Mouse (Mus musculus): ENCODE data around the gene Wars2. TPM values are rescaled to one million over a fixed set of nuclear protein-coding genes. Genes with fewer than 3 reads are reported as not detected.
A peak's percentile ranks its signal among the peaks of the same experiment; 100 is the strongest.

The Wars2 gene
- polyA plus RNA-seq, 1 experiment from 2014 or later, result 7.9 TPM

DNA sequence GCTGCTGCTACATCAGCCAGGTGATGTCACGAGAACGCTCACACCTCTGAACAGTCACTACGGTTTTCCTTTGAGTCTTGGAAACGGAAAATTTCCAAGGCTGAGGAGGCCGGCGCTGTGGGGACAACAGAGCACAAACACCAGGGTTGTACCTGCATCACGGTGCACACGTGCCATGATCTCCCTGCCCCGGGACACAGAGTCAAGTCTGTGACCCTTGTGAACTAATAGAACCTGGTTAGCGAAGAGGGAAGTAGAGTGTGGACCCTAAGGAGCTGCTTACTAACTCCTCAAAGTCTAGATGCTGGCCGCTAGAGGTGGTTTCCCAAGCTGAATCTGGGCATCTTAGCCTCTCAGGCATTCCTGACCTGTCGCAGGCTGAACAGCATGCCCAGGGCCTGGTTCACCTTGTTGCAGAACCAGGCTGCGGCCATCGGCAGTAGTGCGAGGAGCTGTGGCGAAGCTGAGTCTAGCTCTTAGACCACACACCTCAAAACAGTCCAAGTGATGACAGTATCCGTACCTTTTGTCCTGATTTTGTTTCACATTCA, 93.5 kb downstream of the Wars2 start:
- ATAC-seq, result 0 out of 2 replicates have a peak, but pooled peaks have one; percentile 21
- WGBS, result 8% methylated on average over 17 of the region's 17 CpGs
- no peak overlapping the region for H3K27ac ChIP-seq (ENCODE audit: low read length)
- H3K4me1 ChIP-seq (ENCODE audit: control insufficient read depth, insufficient read depth, low read length), result peaks cover 8% of the 10 kb centered on the region; the same call in 1 of the 2 replicates
- H3K4me2 ChIP-seq (ENCODE audit: low read depth, low read length), result peak overlapping the region; percentile 45
- H3K36me3 ChIP-seq (ENCODE audit: control insufficient read depth, insufficient read depth, low read length), result no peaks in the 10 kb centered on the region
- H3K27me3 ChIP-seq (replicated peaks; ENCODE audit: control insufficient read depth, insufficient read depth, low read length), result peaks cover 46% of the 10 kb centered on the region
- peak overlapping the region; percentile 8 for H3K4me3 ChIP-seq (ENCODE audit: low read length)
- no peaks in the 10 kb centered on the region for H3K9me3 ChIP-seq (ENCODE audit: control insufficient read depth, low read length)
- no peak overlapping the region for H3K9ac ChIP-seq (ENCODE audit: low read depth, low read length)

DNA sequence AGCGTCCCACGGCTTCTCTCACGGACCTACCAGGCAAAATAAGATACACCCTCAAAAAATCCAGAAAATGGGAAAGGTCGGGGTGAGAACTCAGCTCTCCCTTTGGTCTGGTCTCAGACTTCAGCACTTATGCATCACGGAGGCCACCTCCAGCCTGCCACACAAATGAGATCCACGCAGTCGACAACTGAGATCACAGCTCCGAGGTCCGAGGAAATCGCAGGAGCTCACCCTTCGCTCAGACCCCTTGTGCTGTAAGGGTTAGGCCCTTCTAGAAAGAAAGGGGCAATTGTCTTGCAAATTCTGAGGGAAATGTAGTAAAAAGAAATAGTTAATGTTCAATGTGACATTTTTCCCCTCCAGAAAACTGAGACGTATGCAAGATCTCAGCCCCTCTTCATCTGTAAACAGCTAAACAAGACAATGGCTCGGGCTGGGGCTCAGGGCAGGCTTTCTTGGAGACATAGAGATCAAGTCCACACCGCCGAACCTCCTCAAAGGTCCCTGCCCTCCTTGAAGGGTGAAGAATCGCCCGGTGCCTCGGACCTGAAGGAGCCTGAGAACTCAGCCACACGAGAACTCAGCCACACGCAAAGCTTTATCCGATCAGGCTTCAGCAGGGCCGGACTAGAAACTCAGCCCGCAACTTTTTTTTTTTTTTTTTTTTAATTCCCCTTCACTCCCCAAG, 94.4 kb downstream of the Wars2 start:
- peaks cover 8% of the 10 kb centered on the region; the same call in 1 of the 2 replicates for H3K4me1 ChIP-seq (ENCODE audit: control insufficient read depth, insufficient read depth, low read length)
- ATAC-seq, result no peak
- H3K36me3 ChIP-seq (ENCODE audit: control insufficient read depth, insufficient read depth, low read length), result no peaks in the 10 kb centered on the region
- no peak overlapping the region for H3K4me2 ChIP-seq (ENCODE audit: low read depth, low read length)
- H3K27me3 ChIP-seq (replicated peaks; ENCODE audit: control insufficient read depth, insufficient read depth, low read length), result peaks cover 55% of the 10 kb centered on the region
- no peaks in the 10 kb centered on the region for H3K9me3 ChIP-seq (ENCODE audit: control insufficient read depth, low read length)
- no peak overlapping the region for H3K27ac ChIP-seq (ENCODE audit: low read length)
- 2% methylated on average over 23 of the region's 23 CpGs for WGBS
- no peak overlapping the region for H3K9ac ChIP-seq (ENCODE audit: low read depth, low read length)
- no peak overlapping the region for H3K4me3 ChIP-seq (ENCODE audit: low read length)

DNA sequence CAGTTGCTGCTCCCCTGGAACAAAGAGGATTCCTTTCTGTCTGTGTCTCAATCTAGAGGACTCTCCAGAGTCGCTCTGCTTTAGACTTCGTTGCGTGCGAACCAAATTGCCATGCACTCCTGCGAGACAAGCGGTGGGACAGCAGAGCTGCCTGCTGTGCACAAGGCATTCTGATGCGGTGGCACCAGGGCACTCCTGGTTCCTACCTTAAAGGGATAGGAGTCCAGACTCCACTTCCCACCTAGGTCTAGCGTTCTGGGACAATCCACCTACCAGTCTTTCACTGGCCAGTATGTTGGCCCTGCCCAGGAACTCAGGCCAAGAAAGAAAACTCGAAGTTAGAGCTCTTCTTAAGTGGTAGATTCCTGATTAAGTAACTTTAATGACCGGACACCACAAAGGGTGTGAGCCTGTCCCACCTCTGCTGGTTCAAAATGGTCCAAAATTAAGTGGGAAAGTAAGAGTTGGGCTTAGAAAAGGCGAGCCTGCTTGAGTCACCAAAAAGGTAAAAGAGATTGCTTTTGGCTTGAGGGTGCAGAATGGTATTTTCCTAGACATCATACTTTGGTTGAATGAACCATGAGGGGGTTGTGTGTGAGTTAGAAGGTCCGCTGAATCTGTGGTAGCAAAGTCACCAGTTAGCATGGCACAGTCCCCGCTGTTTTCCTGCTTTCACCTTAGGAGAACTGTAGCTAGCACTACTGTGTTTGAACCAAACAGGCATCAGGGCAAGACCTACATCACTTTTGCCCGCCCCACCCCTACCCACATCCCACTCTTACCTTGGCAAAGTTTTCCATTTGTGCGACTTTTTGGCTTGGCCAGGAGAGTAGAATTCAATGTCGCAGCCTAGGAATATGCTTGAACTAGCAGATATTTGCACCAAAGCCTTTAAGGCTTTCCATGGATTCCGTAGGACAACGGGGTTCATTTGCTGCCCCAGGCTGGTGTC, 95.2 kb downstream of the Wars2 start:
- WGBS, result 5% methylated on average over 18 of the region's 18 CpGs
- Histone ChIP-seq H3K4me3 (ENCODE audit: low read length) (no peak overlapping the region), H3K36me3 (ENCODE audit: control insufficient read depth, insufficient read depth, low read length) (no peaks in the 10 kb centered on the region), H3K27ac (ENCODE audit: low read length) (no peak overlapping the region), H3K4me2 (ENCODE audit: low read depth, low read length) (no peak overlapping the region), H3K27me3 (replicated peaks; ENCODE audit: control insufficient read depth, insufficient read depth, low read length) (peaks cover 57% of the 10 kb centered on the region), H3K9me3 (ENCODE audit: control insufficient read depth, low read length) (no peaks in the 10 kb centered on the region), H3K4me1 (ENCODE audit: control insufficient read depth, insufficient read depth, low read length) (peaks cover 8% of the 10 kb centered on the region; the same call in 1 of the 2 replicates), H3K9ac (ENCODE audit: low read depth, low read length) (no peak overlapping the region)
- ATAC-seq, result no peak

DNA sequence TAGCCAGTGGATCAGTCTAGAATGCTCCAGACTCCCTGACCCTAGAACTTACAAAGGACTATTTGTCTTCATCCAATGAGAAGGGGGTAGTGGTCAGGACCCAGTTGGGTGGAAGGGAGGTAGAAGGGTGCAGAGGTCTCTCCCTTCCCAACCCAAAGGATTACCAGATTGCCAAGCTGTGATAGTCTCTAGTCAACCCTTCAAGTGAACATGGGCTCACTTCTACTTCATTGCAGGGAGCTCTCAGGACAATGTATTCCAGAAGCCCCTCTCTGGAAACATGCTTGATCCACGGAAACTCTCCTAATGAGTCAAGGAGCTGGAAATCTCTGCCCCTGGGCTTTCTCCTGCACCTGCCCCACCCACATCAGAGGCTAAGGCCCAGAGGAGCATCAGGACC, 97.8 kb downstream of the Wars2 start:
- Histone ChIP-seq H3K27me3 (replicated peaks; ENCODE audit: control insufficient read depth, insufficient read depth, low read length) (peaks cover 76% of the 10 kb centered on the region), H3K4me1 (ENCODE audit: control insufficient read depth, insufficient read depth, low read length) (peaks cover 4% of the 10 kb centered on the region; the same call in 1 of the 2 replicates), H3K9ac (ENCODE audit: low read depth, low read length) (no peak overlapping the region), H3K9me3 (ENCODE audit: control insufficient read depth, low read length) (no peaks in the 10 kb centered on the region), H3K4me2 (ENCODE audit: low read depth, low read length) (no peak overlapping the region), H3K36me3 (ENCODE audit: control insufficient read depth, insufficient read depth, low read length) (no peaks in the 10 kb centered on the region), H3K27ac (ENCODE audit: low read length) (no peak overlapping the region), H3K4me3 (ENCODE audit: low read length) (no peak overlapping the region)
- WGBS, result 3% methylated on average over 1 of the region's 1 CpGs
- no peak for ATAC-seq

DNA sequence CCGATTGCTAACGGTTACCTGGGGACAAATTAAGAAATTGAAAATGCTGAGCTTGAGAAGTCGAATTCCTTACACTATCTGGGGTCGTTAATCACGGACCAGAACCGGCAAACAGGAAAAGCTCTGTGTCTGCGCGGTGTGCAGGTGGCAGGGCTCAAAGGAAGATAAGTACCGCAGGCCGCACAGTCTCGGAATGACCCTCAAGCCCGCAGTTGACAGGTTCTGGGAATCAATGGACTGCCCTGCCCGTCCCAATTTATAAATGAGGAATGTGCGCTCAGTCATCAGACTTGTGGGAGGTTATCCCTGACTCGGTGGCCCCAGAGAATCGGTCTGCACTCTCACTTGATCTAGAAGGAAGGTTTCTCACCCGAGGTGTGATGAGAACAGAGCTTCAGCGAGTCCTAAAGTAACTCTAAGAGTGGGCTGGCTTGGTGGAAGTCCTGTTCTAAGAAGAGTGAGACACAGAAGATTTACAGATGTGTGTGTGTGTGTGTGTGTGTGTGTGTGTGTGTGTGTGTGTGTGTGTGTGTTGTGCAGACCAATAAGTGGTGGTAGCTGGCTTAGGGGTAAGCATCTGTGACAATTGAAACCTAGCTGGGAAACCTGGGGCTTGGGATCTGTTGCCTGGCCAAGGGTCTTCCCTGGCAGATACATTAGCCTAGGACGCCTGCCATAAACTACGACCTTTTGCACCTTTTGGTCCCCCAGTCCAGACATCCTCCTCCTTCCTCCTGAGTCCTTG, 98.6 kb downstream of the Wars2 start:
- Histone ChIP-seq H3K27me3 (replicated peaks; ENCODE audit: control insufficient read depth, insufficient read depth, low read length) (peaks cover 77% of the 10 kb centered on the region), H3K36me3 (ENCODE audit: control insufficient read depth, insufficient read depth, low read length) (no peaks in the 10 kb centered on the region), H3K4me3 (ENCODE audit: low read length) (no peak overlapping the region), H3K9me3 (ENCODE audit: control insufficient read depth, low read length) (no peaks in the 10 kb centered on the region), H3K4me2 (ENCODE audit: low read depth, low read length) (no peak overlapping the region), H3K4me1 (ENCODE audit: control insufficient read depth, insufficient read depth, low read length) (no peaks in the 10 kb centered on the region), H3K27ac (ENCODE audit: low read length) (no peak overlapping the region), H3K9ac (ENCODE audit: low read depth, low read length) (no peak overlapping the region)
- ATAC-seq, result no peak
- 2% methylated on average over 20 of the region's 20 CpGs for WGBS

DNA sequence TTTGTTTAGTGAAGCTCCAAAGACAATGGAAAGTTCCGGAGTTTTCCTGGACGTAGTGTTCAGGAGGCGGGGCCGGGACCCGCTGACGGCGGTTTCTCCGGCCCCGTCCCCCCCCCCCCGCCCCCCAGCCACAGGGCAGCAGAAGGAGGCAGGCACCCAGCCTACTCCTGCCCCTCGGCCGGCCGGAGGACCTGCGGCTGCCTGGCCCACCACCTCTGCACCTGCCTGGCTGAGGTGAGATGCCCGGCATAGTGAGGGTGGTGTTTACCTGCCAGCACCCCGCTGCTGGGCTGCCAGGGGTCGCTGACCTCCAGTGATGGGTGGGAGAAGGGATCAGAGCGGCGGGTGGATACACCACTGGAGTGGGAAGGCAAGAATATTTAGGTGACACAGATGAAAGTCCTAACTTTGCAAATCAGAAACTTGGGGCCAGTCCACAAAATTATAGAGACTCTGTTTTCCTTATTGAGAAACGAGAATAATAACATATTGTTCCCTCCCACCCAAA, 99.4 kb downstream of the Wars2 start, which contains the start of gene Tbx15:
Tbx15 (plus strand) TSS at position 169 of the 508 bp plus-strand sequence.
- ATAC-seq, result no peak
- Histone ChIP-seq H3K4me1 (ENCODE audit: control insufficient read depth, insufficient read depth, low read length) (no peaks in the 10 kb centered on the region), H3K9ac (ENCODE audit: low read depth, low read length) (no peak within 1 kb of the TSS), H3K4me2 (ENCODE audit: low read depth, low read length) (no peak within 1 kb of the TSS), H3K27me3 (replicated peaks; ENCODE audit: control insufficient read depth, insufficient read depth, low read length) (peaks cover 79% of the 10 kb centered on the region), H3K4me3 (ENCODE audit: low read length) (peak within 1 kb of the TSS; percentile 15; the same call in 1 of the 2 replicates), H3K27ac (ENCODE audit: low read length) (no peak within 1 kb of the TSS), H3K36me3 (ENCODE audit: control insufficient read depth, insufficient read depth, low read length) (no peaks in the 10 kb centered on the region), H3K9me3 (ENCODE audit: control insufficient read depth, low read length) (no peaks in the 10 kb centered on the region)
- WGBS, result 2% methylated on average over 17 of the region's 20 CpGs

DNA sequence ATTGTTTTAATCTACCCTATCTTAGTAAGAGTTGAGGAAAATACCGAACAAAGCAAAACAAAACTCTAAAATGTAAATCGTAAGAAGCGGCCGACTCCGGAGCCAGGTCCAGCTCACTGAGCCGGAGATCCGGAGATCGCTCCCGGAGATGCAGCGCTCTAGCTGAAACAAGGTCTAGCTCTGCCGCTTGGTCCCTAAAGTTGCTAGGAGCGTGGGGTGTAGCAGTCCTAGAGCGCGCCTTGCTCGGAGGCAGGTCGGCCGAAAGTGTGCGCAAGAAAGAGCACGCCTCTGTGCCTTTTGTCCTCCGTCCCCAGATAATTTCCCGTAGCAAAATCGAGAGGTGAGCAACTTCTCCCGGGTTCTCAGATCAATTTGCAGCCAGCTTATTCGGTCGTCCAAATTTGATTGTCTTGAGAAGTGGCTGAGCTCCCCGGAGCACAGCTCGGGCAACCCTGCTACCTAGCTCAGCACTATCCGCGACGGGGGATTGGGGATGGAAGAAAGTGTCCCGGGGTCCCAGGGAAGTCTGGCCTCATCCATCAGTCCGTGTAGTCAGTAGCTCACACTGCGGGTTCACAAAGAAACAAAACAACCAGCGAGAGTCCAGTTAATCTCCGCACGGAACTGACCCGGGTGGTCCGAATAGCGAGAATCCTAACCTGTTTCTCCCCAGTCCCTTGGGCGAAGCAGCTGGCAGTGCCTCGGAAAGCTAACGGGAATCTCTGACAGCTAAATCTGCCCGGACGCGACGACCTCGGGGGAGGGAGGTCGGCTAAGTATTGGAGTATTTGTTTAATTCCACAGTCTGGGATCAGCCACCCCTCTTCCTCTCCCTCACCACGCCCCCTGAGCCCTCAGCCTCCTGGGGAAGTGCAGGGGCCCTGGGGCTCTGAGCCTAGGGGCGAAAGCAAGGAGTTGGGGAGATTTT, 100.2 kb downstream of the Wars2 start:
- no peaks in the 10 kb centered on the region for H3K36me3 ChIP-seq (ENCODE audit: control insufficient read depth, insufficient read depth, low read length)
- ATAC-seq, result no peak
- no peak overlapping the region for H3K9ac ChIP-seq (ENCODE audit: low read depth, low read length)
- no peaks in the 10 kb centered on the region for H3K9me3 ChIP-seq (ENCODE audit: control insufficient read depth, low read length)
- H3K4me1 ChIP-seq (ENCODE audit: control insufficient read depth, insufficient read depth, low read length), result no peaks in the 10 kb centered on the region
- under 1% methylated on average over 50 of the region's 50 CpGs for WGBS
- H3K27me3 ChIP-seq (replicated peaks; ENCODE audit: control insufficient read depth, insufficient read depth, low read length), result peaks cover 83% of the 10 kb centered on the region
- no peak overlapping the region for H3K4me2 ChIP-seq (ENCODE audit: low read depth, low read length)
- no peak overlapping the region for H3K27ac ChIP-seq (ENCODE audit: low read length)
- peak overlapping the region; percentile 15; the same call in 1 of the 2 replicates for H3K4me3 ChIP-seq (ENCODE audit: low read length)

DNA sequence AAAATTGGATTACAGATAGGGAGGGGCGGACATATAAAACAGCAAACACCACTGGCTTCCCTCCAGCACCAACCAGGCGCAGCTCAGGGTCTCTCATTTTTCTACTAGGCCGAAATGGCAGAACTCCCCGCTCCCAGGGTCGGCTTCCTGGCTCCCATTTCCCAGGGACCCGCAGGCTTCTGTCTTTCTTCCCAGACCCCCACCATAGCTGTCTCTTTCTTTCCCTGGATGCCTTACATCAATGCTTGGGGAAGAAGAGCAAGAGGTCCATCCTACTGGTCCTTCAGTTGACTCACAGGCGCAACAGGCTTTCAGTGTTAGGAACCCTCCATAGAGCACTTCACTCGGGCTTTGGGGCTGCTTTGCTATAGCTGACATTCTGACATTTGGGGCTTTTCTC, 101.6 kb downstream of the Wars2 start:
- no peaks in the 10 kb centered on the region for H3K9me3 ChIP-seq (ENCODE audit: control insufficient read depth, low read length)
- H3K9ac ChIP-seq (ENCODE audit: low read depth, low read length), result no peak overlapping the region
- no peaks in the 10 kb centered on the region for H3K4me1 ChIP-seq (ENCODE audit: control insufficient read depth, insufficient read depth, low read length)
- peaks cover 84% of the 10 kb centered on the region for H3K27me3 ChIP-seq (replicated peaks; ENCODE audit: control insufficient read depth, insufficient read depth, low read length)
- WGBS, result 5% methylated on average over 8 of the region's 8 CpGs
- H3K27ac ChIP-seq (ENCODE audit: low read length), result no peak overlapping the region
- H3K4me3 ChIP-seq (ENCODE audit: low read length), result no peak overlapping the region
- H3K4me2 ChIP-seq (ENCODE audit: low read depth, low read length), result no peak overlapping the region
- no peak for ATAC-seq
- no peaks in the 10 kb centered on the region for H3K36me3 ChIP-seq (ENCODE audit: control insufficient read depth, insufficient read depth, low read length)

All from intestine, embryonic 16.5 days (tissue).